Comparison of ENCODE assay signal across 20 mouse cellular contexts in genomic region chr11:96747555-96747954, GRCm38 (mm10). TPM values are rescaled to one million over a fixed set of nuclear protein-coding genes. Genes with fewer than 3 reads are reported as not detected.
A peak's percentile ranks its signal among the peaks of the same experiment; 100 is the strongest.
DNase-seq lines count a peak whose midpoint lies in the region; ATAC-seq and TF ChIP-seq lines count a peak whose summit lies in the region.
"Had no signal": no experiment of that assay in that cellular context is flagged by ENCODE, and none has a peak within 500 bp of the region (broad histone marks: within the 10 kb centered on the region; RNA-seq: fewer than 3 reads in every experiment).

No protein-coding gene starts in this region.

- peak; percentile 54 for DNase-seq in lung, postnatal 0 days (ENCODE audit: low spot score)
- DNase-seq in lung, adult 18-20 months: no peak
- peak; percentile 85 for DNase-seq in NIH3T3 (ENCODE audit: low read depth)
- DNase-seq in adrenal gland, postnatal 4 days (ENCODE audit: low spot score in 2 of 2): no peak
- DNase-seq in adrenal gland, postnatal 36 days: no peak
- DNase-seq in gastrocnemius, adult 18-20 months (ENCODE audit: low spot score): no peak
- DNase-seq: cerebellum, adult 8-10 months; gastrocnemius, adult 2 months; heart, postnatal 14 days; kidney, adult 9 months; lung, adult 2 months; lung, postnatal 36 days; right cerebral cortex, postnatal 25 days; thymus, adult 2 months had no signal

- H3K4me3 ChIP-seq in lung, postnatal 0 days (ENCODE audit: low read depth, low read length): no peak overlapping the region
- H3K4me3 ChIP-seq: embryonic facial prominence, embryonic 12.5 days; gastrocnemius, adult 2 months; heart, embryonic 12.5 days; limb, embryonic 10.5 days; stomach, embryonic 15.5 days had no signal

- no peak overlapping the region for H3K27ac ChIP-seq in lung, postnatal 0 days (ENCODE audit: low read length)
- H3K27ac ChIP-seq: embryonic facial prominence, embryonic 12.5 days; gastrocnemius, adult 2 months; limb, embryonic 10.5 days; stomach, embryonic 15.5 days had no signal

- TF ChIP-seq EP300 in lung, postnatal 0 days (IDR thresholded peaks at IDR 0.05): no peak

- 27% methylated on average over 3 of the region's 3 CpGs for WGBS in lung, postnatal 0 days

- no peaks in the 10 kb centered on the region for H3K4me1 ChIP-seq in lung, postnatal 0 days (ENCODE audit: insufficient read depth, low read depth, low read length)
- H3K4me1 ChIP-seq: heart, embryonic 12.5 days; stomach, embryonic 15.5 days had no signal

- TF ChIP-seq CTCF in lung, postnatal 0 days (IDR thresholded peaks at IDR 0.05): no peak

- 0 out of 2 replicates have a peak, but pooled peaks cover 3% of the 10 kb centered on the region for H3K27me3 ChIP-seq in lung, postnatal 0 days (replicated peaks; ENCODE audit: insufficient read depth, low read length)
- H3K27me3 ChIP-seq: embryonic facial prominence, embryonic 12.5 days; stomach, embryonic 15.5 days had no signal

- H3K4me2 ChIP-seq in lung, postnatal 0 days (replicated peaks; ENCODE audit: low read depth, low read length): no peak overlapping the region
- H3K4me2 ChIP-seq: embryonic facial prominence, embryonic 12.5 days; heart, embryonic 12.5 days; stomach, embryonic 15.5 days had no signal

- peak; percentile 48 for ATAC-seq in lung, postnatal 0 days
- ATAC-seq in hematopoietic stem cell, adult 5-6 weeks (replicated peaks in 1 of 2; ENCODE audit: insufficient read depth in 1 of 2, low FRiP score in 2 of 2, low TSS enrichment in 1 of 2, low read depth in 1 of 2, poor library complexity in 2 of 2, severe bottlenecking in 2 of 2): peak; percentile 72 to 75; a peak in 3 of 4 replicates

- H3K9me3 ChIP-seq in lung, postnatal 0 days (ENCODE audit: low read length): no peaks in the 10 kb centered on the region
- H3K9me3 ChIP-seq: embryonic facial prominence, embryonic 12.5 days; G1E; heart, embryonic 12.5 days; limb, embryonic 10.5 days; stomach, embryonic 15.5 days had no signal

- H3K9ac ChIP-seq in lung, postnatal 0 days (replicated peaks; ENCODE audit: low read depth): no peak overlapping the region
- H3K9ac ChIP-seq: embryonic facial prominence, embryonic 12.5 days; heart, embryonic 12.5 days; stomach, embryonic 15.5 days had no signal

- no peaks in the 10 kb centered on the region for H3K36me3 ChIP-seq in lung, postnatal 0 days (ENCODE audit: insufficient read depth, low read length)
- H3K36me3 ChIP-seq: embryonic facial prominence, embryonic 12.5 days; G1E; heart, embryonic 12.5 days; limb, embryonic 10.5 days; stomach, embryonic 15.5 days had no signal

RNA-seq across cellular contexts. Expression of gene Snx11, which starts 29.8 kb away (rescaled TPM):
- 18.4 and 18.7 TPM in 2 replicates for polyA plus RNA-seq in lung, postnatal 0 days (2015; fragmentation: Nextera tagmentation; extraction: Ambion mirVana)
- 14.2 and 16.9 TPM in 2 replicates for total RNA-seq in hematopoietic stem cell, adult 5-6 weeks (2017)
- 10 to 100 TPM; 27.8 TPM for total RNA-seq in adrenal gland, postnatal 4 days (2021)
- 10 to 100 TPM; 21.1 to 35.0 TPM for total RNA-seq in adrenal gland, postnatal 36 days (2021)
- 10 to 100 TPM in 1 of 2 experiments, 1 to 10 TPM in 1; 9.6 to 10.3 TPM for total RNA-seq in gastrocnemius, adult 18-20 months (2021)

RNA-seq across cellular contexts. Expression of gene Cbx1, which starts 41.4 kb away (rescaled TPM):
- 48.6 and 54.0 TPM in 2 replicates for polyA plus RNA-seq in lung, postnatal 0 days (2015; fragmentation: Nextera tagmentation; extraction: Ambion mirVana)
- 102 and 160 TPM in 2 replicates for total RNA-seq in hematopoietic stem cell, adult 5-6 weeks (2017)
- 100 to 1,000 TPM in 1 of 2 experiments, 10 to 100 TPM in 1; 93.5 to 109 TPM for total RNA-seq in adrenal gland, postnatal 4 days (2021)
- 10 to 100 TPM; 77.2 to 78.2 TPM for total RNA-seq in adrenal gland, postnatal 36 days (2021)
- 10 to 100 TPM; 34.2 to 36.1 TPM for total RNA-seq in gastrocnemius, adult 18-20 months (2021)

Comparison
In these comparisons a context has a peak if more than half of its experiments do, and no peak if none do; other contexts are left out.
1. DNase-seq: peak in lung, postnatal 0 days (single experiment) and NIH3T3 (single experiment); none in lung, adult 18-20 months (0 of 2), adrenal gland, postnatal 4 days (0 of 2), adrenal gland, postnatal 36 days (0 of 2) and gastrocnemius, adult 18-20 months (single experiment).